In genomic region chr8:72308276-72308675, GRCm38 (mm10) we compare ENCODE assay signal across 8 mouse cellular contexts. TPM values are rescaled to one million over a fixed set of nuclear protein-coding genes. Genes with fewer than 3 reads are reported as not detected.
DNase-seq lines count a peak whose midpoint lies in the region; ATAC-seq and TF ChIP-seq lines count a peak whose summit lies in the region.
"Had no signal": no experiment of that assay in that cellular context is flagged by ENCODE, and none has a peak within 500 bp of the region (broad histone marks: within the 10 kb centered on the region; RNA-seq: fewer than 3 reads in every experiment).

No protein-coding gene starts in this region.

- H3K36me3 ChIP-seq in limb, embryonic 14.5 days (ENCODE audit: control insufficient read depth, insufficient read depth, low read length) = no peaks in the 10 kb centered on the region
- H3K36me3 ChIP-seq in limb, embryonic 10.5 days = no peaks in the 10 kb centered on the region
- H3K36me3 ChIP-seq in heart, adult 2 months (ENCODE audit: control insufficient read depth, insufficient read depth, low read length) = no peaks in the 10 kb centered on the region
- no peaks in the 10 kb centered on the region for H3K36me3 ChIP-seq in heart, postnatal 0 days (replicated peaks; ENCODE audit: control insufficient read depth, insufficient read depth, low read length)
- H3K36me3 ChIP-seq: limb, embryonic 13.5 days had no signal

- peak; percentile 67; the same call in 1 of the 2 replicates for TF ChIP-seq EP300 in heart, adult 2 months (IDR thresholded peaks at IDR 0.05; ENCODE audit: insufficient read depth, low read depth, low read length)
- no peak for TF ChIP-seq EP300 in heart, postnatal 0 days (IDR thresholded peaks at IDR 0.05; ENCODE audit: low read depth)

- no peaks in the 10 kb centered on the region for H3K27me3 ChIP-seq in limb, embryonic 14.5 days (ENCODE audit: control insufficient read depth, insufficient read depth, low read length)
- no peaks in the 10 kb centered on the region for H3K27me3 ChIP-seq in limb, embryonic 10.5 days (ENCODE audit: low read depth, poor library complexity, severe bottlenecking)
- H3K27me3 ChIP-seq in heart, adult 2 months (ENCODE audit: control insufficient read depth, insufficient read depth, low read length) = no peaks in the 10 kb centered on the region
- H3K27me3 ChIP-seq in heart, postnatal 0 days (ENCODE audit: control insufficient read depth, insufficient read depth, low read length) = no peaks in the 10 kb centered on the region

- H3K27ac ChIP-seq in limb, embryonic 14.5 days (replicated peaks; ENCODE audit: low read depth, low read length) = no peak overlapping the region
- H3K27ac ChIP-seq in limb, embryonic 10.5 days = no peak overlapping the region
- H3K27ac ChIP-seq in heart, adult 2 months = peak overlapping the region; percentile 29
- H3K27ac ChIP-seq in heart, postnatal 0 days (ENCODE audit: low read depth) = peak overlapping the region; percentile 32
- H3K27ac ChIP-seq: limb, embryonic 13.5 days had no signal

- no peak overlapping the region for H3K4me2 ChIP-seq in limb, embryonic 14.5 days (replicated peaks; ENCODE audit: low read depth, low read length, severe bottlenecking)
- H3K4me2 ChIP-seq in heart, postnatal 0 days (ENCODE audit: low read depth, low read length) = no peak overlapping the region
- H3K4me2 ChIP-seq: limb, embryonic 13.5 days had no signal

- no peaks in the 10 kb centered on the region for H3K79me2 ChIP-seq in heart, adult 2 months (replicated peaks; ENCODE audit: control insufficient read depth, insufficient read depth, low read length)

- TF ChIP-seq POLR2A in limb, embryonic 14.5 days (IDR thresholded peaks at IDR 0.05; ENCODE audit: borderline replicate concordance, extremely low read depth, insufficient read depth, insufficient read length) = no peak
- no peak for TF ChIP-seq POLR2A in heart, adult 2 months (IDR thresholded peaks at IDR 0.05; ENCODE audit: insufficient read depth, low read depth, low read length)
- TF ChIP-seq POLR2A in lung, adult 2 months (IDR thresholded peaks at IDR 0.05; ENCODE audit: borderline replicate concordance, extremely low read depth, low read depth, low read length) = no peak

- 66% methylated on average over 6 of the region's 6 CpGs for WGBS in limb, embryonic 14.5 days
- 82% methylated on average over 6 of the region's 6 CpGs for WGBS in limb, embryonic 10.5 days
- WGBS in heart, adult 2 months = 16% methylated on average over 6 of the region's 6 CpGs
- WGBS in heart, postnatal 0 days = 7% methylated on average over 6 of the region's 6 CpGs
- 36% methylated on average over 6 of the region's 6 CpGs for WGBS in lung, adult 2 months

- H3K9ac ChIP-seq in limb, embryonic 14.5 days (ENCODE audit: low read depth, low read length, severe bottlenecking) = no peak overlapping the region
- H3K9ac ChIP-seq in heart, adult 2 months (ENCODE audit: low read depth, low read length) = no peak overlapping the region
- no peak overlapping the region for H3K9ac ChIP-seq in heart, postnatal 0 days (replicated peaks; ENCODE audit: low read depth, low read length)
- H3K9ac ChIP-seq: limb, embryonic 13.5 days had no signal

- intact Hi-C loops in heart, adult 2 months (cut with DNase I) = no loop called here
- intact Hi-C loops in left cerebral cortex, postnatal 25 days (cut with DNase I) = no loop called here

- TF ChIP-seq CTCF in heart, adult 2 months (IDR thresholded peaks at IDR 0.05) = no peak
- TF ChIP-seq CTCF in heart, postnatal 0 days (IDR thresholded peaks at IDR 0.05; ENCODE audit: low read depth) = no peak
- no peak for TF ChIP-seq CTCF in lung, adult 2 months (IDR thresholded peaks at IDR 0.05; ENCODE audit: insufficient read depth, low read length)

- DNase-seq in limb, embryonic 14.5 days (ENCODE audit: low spot score) = peak; percentile 12
- no peak for DNase-seq in limb, embryonic 10.5 days (ENCODE audit: low spot score)
- DNase-seq in heart, adult 2 months = peak; percentile 72 to 75
- DNase-seq in heart, postnatal 0 days (ENCODE audit: low spot score) = peak; percentile 76
- peak; percentile 20 for DNase-seq in lung, adult 2 months
- DNase-seq in left cerebral cortex, postnatal 25 days (ENCODE audit: low spot score in 2 of 2) = no peak
- DNase-seq in thymus, postnatal 14 days = no peak

- no peak overlapping the region for H3K4me3 ChIP-seq in limb, embryonic 14.5 days (replicated peaks; ENCODE audit: low read length)
- H3K4me3 ChIP-seq in limb, embryonic 10.5 days = no peak overlapping the region
- no peak overlapping the region for H3K4me3 ChIP-seq in heart, adult 2 months
- H3K4me3 ChIP-seq in heart, postnatal 0 days (ENCODE audit: low read depth, low read length) = no peak overlapping the region
- H3K4me3 ChIP-seq in lung, adult 2 months (replicated peaks; ENCODE audit: extremely low read depth, low read depth, low read length) = no peak overlapping the region
- H3K4me3 ChIP-seq: limb, embryonic 13.5 days had no signal

- H3K4me1 ChIP-seq in limb, embryonic 14.5 days (ENCODE audit: control insufficient read depth, insufficient read depth, low read length) = peaks cover 8% of the 10 kb centered on the region
- no peaks in the 10 kb centered on the region for H3K4me1 ChIP-seq in limb, embryonic 10.5 days
- H3K4me1 ChIP-seq in heart, adult 2 months (ENCODE audit: control insufficient read depth, insufficient read depth, low read length) = peaks cover 6% of the 10 kb centered on the region
- H3K4me1 ChIP-seq in heart, postnatal 0 days (ENCODE audit: control insufficient read depth, insufficient read depth) = peaks cover 8% of the 10 kb centered on the region
- peaks cover 3% of the 10 kb centered on the region for H3K4me1 ChIP-seq in lung, adult 2 months (ENCODE audit: control insufficient read depth, insufficient read depth, low read length)

- H3K9me3 ChIP-seq in limb, embryonic 14.5 days (ENCODE audit: control insufficient read depth, low read length) = no peaks in the 10 kb centered on the region
- no peaks in the 10 kb centered on the region for H3K9me3 ChIP-seq in limb, embryonic 10.5 days (replicated peaks)
- H3K9me3 ChIP-seq in heart, postnatal 0 days (replicated peaks; ENCODE audit: control insufficient read depth, low read length) = no peaks in the 10 kb centered on the region
- H3K9me3 ChIP-seq: limb, embryonic 13.5 days had no signal

- ATAC-seq in limb, embryonic 14.5 days (ENCODE audit: low FRiP score, low read depth) = no peak
- ATAC-seq in heart, postnatal 0 days (ENCODE audit: insufficient read depth, low read depth) = peak; percentile 63

RNA-seq across cellular contexts. Expression of gene Gm10282, which starts 3.2 kb away (rescaled TPM):
- polyA plus RNA-seq in limb, embryonic 14.5 days (2012; rRNA removed) = 9.8 and 30.0 TPM in 2 replicates
- 26.2 and 28.3 TPM in 2 replicates for polyA plus RNA-seq in limb, embryonic 14.5 days (2014; fragmentation: Nextera tagmentation; extraction: Ambion mirVana)
- polyA plus RNA-seq in limb, embryonic 10.5 days (2016; fragmentation: Nextera tagmentation; extraction: Ambion mirVana) = 25.6 and 29.2 TPM in 2 replicates
- 1 to 10 TPM; 6.7 to 8.5 TPM for total RNA-seq in heart, adult 2 months (2021)
- polyA plus RNA-seq in heart, adult 2 months (2012; rRNA removed) = 1.1 and 2.9 TPM in 2 replicates
- total RNA-seq in heart, postnatal 0 days (2014; rRNA removed; ENCODE audit: low replicate concordance) = 0.15 and 3.0 TPM in 2 replicates
- 8.4 and 10.0 TPM in 2 replicates for polyA plus RNA-seq in heart, postnatal 0 days (2015; fragmentation: Nextera tagmentation; extraction: Ambion mirVana)
- 0.53 and 1.8 TPM in 2 replicates for polyA plus RNA-seq in lung, adult 2 months (2012; rRNA removed)
- 1 to 10 TPM; 6.1 to 7.0 TPM for total RNA-seq in left cerebral cortex, postnatal 25 days (2021)

RNA-seq across cellular contexts. Expression of gene Klf2, which starts 10.6 kb away (rescaled TPM):
- 36.7 and 50.7 TPM in 2 replicates for polyA plus RNA-seq in limb, embryonic 14.5 days (2012; rRNA removed)
- polyA plus RNA-seq in limb, embryonic 14.5 days (2014; fragmentation: Nextera tagmentation; extraction: Ambion mirVana) = 20.1 and 21.6 TPM in 2 replicates
- polyA plus RNA-seq in limb, embryonic 10.5 days (2016; fragmentation: Nextera tagmentation; extraction: Ambion mirVana) = 3.1 and 3.6 TPM in 2 replicates
- 10 to 100 TPM; 76.0 to 92.7 TPM for total RNA-seq in heart, adult 2 months (2021)
- 21.1 and 42.6 TPM in 2 replicates for polyA plus RNA-seq in heart, adult 2 months (2012; rRNA removed)
- total RNA-seq in heart, postnatal 0 days (2014; rRNA removed; ENCODE audit: low replicate concordance) = 21.9 and 32.9 TPM in 2 replicates
- polyA plus RNA-seq in heart, postnatal 0 days (2015; fragmentation: Nextera tagmentation; extraction: Ambion mirVana) = 17.7 and 21.3 TPM in 2 replicates
- 144 and 340 TPM in 2 replicates for polyA plus RNA-seq in lung, adult 2 months (2012; rRNA removed)
- total RNA-seq in left cerebral cortex, postnatal 25 days (2021) = 10 to 100 TPM; 13.6 to 18.2 TPM

Comparison
In these comparisons a context has a peak if more than half of its experiments do, and no peak if none do; other contexts are left out.
1. DNase-seq: peak in limb, embryonic 14.5 days (single experiment), heart, adult 2 months (2 of 2), heart, postnatal 0 days (single experiment) and lung, adult 2 months (single experiment); none in limb, embryonic 10.5 days (single experiment), left cerebral cortex, postnatal 25 days (0 of 2) and thymus, postnatal 14 days (single experiment).
2. H3K27ac ChIP-seq: peak in heart, adult 2 months (single experiment) and heart, postnatal 0 days (single experiment); none in limb, embryonic 14.5 days (single experiment) and limb, embryonic 10.5 days (single experiment).